Mouse (Mus musculus) testis, adult 2 months (tissue): Measurements from ENCODE around the gene Aig1.

Experiments used
- CTCF ChIP-seq: fragments of 200-500 bp; IDR thresholded peaks from 2 replicates; pipeline ENCODE4 v1.5.1; 2012; ENCODE audit warnings: low read depth, mild to moderate bottlenecking, inconsistent platforms, low read length, moderate library complexity; ENCODE audit not compliant: control insufficient read depth, insufficient read depth, insufficient replicate concordance
- POLR2A ChIP-seq: fragments of 200-500 bp; IDR thresholded peaks from 2 replicates; pipeline ENCODE4 v1.6.1; 2012; ENCODE audit warnings: low read depth, mild to moderate bottlenecking, inconsistent platforms, low read length, moderate library complexity; ENCODE audit not compliant: control insufficient read depth

GRCm38 (mm10) chr10:13833066-13833566, 35.7 kb downstream of the Aig1 start:
- TF ChIP-seq CTCF (no peak), POLR2A (no peak)
